Mouse (Mus musculus) left cerebral cortex, adult 18-20 months (tissue): ENCODE measurements around the gene Tbx1. TPM values are rescaled to one million over a fixed set of nuclear protein-coding genes. Genes with fewer than 3 reads are reported as not detected.

Experiments
- DNase-seq, 2 experiments: peaks; one replicate each; pipeline ENCODE4 v3.0.0; 2021 to 2022; ENCODE audit warnings: low spot score in 2 of 2, mixed read lengths in 1 of 2
- long read RNA-seq, 2 experiments: library from polyadenylated mRNA; stranded (forward); transcript quantifications; one replicate each; pipeline ENCODE4 v2.0.0; 2021
- total RNA-seq, 2 experiments: library from RNA; stranded (reverse); gene quantifications; 2 replicates each; pipeline ENCODE4 v1.2.3; 2021

The Tbx1 gene
- total RNA-seq = 1 to 10 TPM; 1.3 TPM
- long read RNA-seq, experiment 1, partial matches to known transcripts = 2 of 5 reads
- long read RNA-seq, experiment 1, other reads (novel, unspliced or antisense) = 1 of 5 reads
- long read RNA-seq, experiment 2, partial matches to known transcripts = 2 of 4 reads
- long read RNA-seq, experiment 2, other reads (novel, unspliced or antisense) = 1 of 4 reads

DNA sequence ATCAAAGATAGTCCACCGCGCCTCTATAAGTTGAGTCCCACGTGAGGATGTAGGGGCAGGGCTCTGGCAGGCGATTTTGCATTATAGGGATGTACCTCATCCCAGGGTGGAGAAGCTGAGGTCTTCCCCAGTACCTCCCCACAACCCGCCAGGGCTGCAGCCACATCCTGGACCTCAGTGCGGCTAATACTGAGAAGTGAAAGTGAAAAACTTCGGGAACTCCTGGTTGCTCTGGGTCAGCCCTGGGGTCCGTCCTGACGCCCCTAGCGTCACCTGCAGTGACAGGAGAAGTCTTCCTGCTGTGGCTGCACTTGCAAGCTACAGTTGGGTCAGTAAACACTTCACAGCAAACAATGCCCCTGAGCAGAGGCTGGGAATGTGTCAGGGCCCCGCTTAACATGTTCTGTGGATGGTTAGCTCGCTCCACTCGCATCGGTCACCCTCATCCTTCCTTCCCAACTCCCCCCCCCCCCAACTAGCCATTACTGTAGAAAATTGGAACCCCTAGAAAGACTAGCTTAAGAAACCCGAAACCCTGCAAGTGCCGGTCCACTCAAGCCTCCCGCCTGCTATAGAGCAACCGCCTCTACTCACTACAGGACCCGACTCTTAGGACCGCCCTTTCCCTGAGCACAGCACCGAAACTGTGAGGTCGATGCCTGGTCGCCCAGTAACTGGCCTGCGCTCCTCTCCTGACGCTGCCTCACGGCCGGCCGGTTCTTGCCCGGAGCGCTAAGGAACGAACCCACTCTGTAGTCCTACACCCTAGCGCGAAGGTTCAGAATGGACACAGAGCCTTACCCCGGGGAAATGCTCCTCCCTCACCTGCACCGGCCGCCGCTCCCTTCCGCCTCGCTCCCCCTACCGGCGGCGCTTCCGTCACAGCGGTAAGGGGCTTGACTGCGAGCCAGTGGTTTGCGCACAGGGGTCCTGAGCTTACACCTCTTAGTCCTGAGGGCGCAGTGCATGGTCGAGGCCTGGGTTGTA lies at the start of gene Tbx1:
Tbx1 (minus strand) TSS at position 868 of the 987 bp plus-strand sequence.
- DNase-seq = no peak

DNA sequence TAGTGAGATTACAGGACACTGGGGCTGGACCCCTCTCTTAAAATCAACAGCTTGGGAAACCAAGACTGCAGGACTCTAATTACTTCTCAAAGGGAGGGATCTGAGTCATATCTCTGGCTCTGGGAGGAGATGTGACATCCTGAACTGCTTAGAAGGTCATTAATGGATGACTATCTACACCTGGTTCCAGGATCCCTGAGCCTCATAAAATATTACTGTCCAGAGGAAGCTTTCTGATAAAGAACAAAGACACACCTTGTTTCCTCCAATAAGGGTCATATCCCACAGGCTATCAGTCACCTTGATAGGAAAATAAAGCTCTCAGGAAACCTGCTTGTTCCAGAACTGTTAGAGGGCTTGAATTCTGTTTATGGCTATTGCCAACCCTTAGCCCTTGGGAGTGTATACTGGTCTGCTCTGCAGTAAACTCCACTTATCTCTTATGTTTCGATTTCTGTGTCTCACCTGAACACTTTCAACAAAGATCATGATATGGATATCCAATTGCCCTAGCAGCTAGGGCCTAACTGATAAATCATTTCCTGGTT lies 49.0 kb upstream of the Tbx1 start:
- DNase-seq = no peak

DNA sequence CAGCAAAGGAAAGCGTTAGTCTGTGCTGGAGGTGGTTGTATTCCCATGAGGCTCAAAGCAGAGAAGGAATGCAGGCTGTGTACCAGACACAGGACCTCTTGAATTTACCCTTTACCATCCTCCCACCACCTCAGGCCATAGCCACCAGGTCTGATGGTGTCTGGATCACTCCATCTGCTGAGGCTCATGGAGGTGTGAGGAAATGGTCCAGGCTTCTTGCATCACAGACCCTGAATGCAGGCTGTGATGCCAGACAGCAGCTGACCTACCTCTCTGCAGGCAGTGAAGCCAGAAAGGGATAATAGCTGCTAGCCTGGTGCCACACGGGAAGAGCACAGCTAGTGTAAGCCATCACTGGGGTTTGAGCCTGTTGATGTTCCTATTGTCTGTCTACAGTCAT lies 47.9 kb upstream of the Tbx1 start:
- no peak for DNase-seq

DNA sequence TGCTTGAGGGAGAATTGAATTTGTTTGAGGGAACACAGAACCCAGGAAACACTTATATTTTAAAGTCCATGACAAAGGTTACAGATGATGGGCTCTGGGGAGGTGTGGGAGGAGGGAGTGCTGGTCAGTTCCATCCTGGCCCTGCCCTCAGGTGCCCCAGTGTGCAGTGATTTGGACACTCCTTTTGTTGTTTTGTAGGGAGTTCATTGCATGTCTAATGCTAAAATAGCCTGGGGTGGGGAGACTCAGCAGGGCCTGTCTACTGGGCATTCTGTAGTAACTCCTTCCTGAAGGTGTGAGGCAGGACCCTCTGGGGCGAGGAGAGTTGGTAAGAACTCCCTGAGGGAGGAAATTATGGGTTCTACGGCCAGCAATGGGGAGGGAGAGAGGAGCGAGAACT lies 46.3 kb upstream of the Tbx1 start:
- DNase-seq = no peak

DNA sequence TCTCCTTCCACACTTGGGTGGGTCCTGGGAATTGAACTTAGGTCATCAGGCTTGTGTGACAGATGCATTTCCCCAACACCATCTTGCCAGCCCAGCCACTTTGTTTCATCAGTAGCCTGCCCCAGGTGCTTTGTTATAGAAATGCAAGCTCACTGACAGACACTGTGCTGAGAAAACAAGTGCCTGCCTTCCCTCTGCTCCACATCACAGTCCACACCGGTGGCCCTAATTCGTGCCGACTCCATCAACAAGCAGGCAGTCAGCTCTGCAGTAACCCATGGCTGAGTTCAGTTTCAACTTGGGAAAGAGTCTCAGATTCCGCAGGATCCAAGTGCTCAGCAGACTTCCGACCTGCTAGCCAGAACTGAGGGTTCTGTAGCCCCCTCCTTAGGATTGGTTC lies 45.9 kb upstream of the Tbx1 start:
- no peak for DNase-seq

DNA sequence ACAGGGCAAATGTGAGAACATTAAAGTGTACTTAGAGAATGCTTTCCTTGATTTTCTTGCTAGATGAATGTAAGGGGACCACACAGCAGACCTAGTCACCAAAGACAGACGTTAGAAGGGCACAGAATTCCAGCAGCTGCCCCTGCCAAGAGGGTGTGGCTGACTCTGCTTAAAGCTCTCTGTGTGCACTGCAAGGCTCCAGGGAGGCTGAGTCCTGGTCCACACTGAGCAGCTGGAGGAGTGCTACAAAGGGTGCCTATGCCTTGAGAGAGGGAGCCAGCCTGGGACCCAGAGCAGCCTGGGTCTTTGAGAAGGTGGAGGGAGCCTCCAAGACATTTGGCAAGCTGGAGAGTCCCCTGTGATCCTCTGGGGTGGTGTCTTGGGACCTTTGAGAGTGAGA lies 42.9 kb upstream of the Tbx1 start:
- DNase-seq = no peak

DNA sequence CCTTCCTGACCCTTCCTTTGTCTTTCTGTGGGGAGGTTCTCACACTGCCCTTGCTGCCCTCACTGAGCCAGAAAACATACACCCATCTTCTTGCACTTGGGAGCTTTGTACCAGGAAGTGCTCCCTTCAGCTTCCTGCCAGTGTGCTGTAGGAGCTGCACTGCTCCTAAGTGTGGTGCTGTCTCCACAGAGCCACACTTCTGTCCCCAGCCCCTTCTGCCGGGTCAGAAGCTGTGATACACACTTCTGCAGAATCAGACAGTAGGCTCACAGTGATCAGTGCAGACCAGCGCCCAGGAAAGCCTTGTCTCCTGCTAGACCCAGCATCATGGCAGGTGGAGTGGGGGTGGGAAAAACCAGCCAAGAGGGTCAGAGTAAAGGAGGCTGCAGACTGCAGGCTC lies 42.3 kb upstream of the Tbx1 start:
- no peak for DNase-seq

DNA sequence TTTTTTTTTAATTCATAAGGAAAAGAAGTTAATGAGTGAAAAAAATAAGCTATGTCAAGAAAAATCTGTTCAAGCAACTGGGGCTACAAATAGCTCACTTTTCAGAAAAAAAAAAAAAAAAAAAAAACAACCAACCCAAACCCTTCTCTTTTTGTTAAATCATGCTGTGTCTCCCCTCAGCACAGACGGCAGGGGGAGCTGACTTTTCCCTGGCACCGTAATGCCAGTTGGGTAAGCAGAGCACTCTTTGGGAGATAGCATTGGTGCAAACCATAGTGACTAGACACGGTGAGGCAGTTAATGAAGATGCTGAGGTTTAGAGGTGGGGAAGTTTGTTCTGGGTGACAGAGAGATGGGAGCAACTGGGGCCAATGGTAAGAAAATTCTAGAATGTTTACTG lies 41.6 kb upstream of the Tbx1 start:
- no peak for DNase-seq

DNA sequence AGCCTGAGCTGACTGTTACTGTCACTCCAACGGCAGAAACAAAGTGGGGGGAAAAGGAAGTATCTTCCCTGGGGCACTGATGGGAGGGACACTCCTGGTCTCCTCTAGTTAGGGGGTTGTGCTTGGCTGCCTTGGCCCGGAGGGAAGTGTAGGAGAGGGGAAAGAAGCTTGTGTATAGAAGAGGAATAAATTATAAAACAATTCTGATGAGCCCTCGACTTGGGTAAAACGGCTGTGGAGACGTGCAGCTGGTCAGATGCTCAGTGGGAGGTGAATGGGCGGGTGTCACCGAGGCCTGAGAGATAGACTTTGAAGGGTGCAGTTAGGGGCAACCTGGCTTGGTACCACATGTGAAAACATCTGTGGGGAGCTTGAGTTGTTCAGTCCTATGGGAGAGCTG lies 40.7 kb upstream of the Tbx1 start:
- no peak for DNase-seq

DNA sequence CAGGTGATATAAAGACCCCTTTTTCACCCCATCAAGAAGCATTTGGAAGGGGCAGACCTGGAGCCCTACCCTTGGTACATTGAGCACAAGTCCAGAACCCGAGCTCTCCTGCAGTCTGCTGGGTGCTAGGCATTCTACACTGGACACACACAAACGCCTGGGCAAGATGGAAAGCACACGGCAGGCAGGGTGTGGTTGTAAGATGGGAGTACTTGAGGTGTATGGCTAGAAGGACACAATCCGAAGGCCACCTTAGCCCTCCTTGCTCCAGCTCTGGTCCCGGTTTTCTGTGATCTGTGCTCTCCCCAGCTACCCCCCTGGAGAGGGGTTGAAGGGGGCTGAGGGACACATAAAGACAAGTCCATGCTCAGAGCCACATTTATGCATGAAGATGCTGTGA lies 39.8 kb upstream of the Tbx1 start:
- DNase-seq = no peak

DNA sequence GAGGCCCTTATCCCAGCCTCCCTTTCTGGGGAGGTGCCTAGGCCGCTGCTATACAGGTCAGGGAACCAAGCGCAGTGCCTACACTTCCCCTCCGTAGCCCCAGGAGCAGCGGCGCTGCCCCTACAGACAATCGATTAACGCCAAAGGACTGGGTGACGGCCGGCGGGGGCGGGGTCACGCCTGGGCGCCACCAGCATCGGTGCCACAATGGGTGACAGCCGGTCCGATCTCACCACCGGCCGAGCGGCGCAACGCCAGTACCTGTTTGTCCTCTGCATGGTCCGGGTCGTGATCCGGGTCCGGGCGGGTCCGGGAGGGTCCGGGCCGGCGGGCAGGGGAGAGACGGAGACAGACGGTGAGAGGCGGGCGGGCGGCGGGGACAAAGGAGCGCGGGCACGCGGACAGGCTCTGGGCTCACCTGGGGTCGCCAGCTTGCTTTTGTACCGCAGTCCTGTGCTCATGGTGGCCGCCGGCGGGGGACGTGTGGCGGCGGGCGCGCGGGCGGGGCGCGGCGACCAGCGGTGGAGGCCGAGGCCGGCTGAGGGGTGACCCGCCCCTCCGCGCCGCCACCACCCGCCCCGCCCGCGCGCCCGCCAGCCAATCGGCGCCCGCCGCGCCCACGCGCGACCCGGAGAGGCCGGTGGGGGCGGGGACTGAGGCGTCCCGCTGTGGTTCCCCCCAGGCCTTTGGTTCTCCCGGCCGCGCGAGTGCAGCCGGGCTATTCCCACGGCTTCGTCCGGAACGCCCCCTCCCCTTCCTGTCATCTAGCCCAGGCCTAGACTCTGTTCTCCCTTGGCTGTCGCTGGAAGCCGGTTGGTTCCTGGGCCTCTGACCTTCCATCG lies 39.1 kb upstream of the Tbx1 start, which contains the start of gene Sept5:
Sept5 (minus strand) TSS at position 565 of the 842 bp plus-strand sequence.
- DNase-seq = peak; percentile 70 to 82

DNA sequence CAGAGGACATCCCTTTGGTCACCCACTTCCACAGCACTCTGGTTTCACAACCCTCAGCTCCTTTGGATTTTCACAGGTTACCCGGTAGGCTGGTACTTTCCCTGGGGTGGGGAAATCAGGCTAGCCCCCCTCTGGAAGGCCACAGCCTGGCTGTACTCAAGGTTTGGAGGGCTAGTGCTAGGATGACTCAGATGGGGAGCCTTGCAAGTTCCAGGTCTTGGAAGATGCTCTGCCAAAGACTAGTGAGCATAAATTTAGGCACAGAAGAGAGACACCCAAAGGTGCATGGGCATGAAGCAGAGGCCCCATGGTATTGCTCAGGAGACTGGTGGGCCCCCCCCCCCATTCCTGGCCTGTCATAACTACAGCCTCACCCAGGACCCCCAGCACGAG lies 38.5 kb upstream of the Tbx1 start:
- no peak for DNase-seq

DNA sequence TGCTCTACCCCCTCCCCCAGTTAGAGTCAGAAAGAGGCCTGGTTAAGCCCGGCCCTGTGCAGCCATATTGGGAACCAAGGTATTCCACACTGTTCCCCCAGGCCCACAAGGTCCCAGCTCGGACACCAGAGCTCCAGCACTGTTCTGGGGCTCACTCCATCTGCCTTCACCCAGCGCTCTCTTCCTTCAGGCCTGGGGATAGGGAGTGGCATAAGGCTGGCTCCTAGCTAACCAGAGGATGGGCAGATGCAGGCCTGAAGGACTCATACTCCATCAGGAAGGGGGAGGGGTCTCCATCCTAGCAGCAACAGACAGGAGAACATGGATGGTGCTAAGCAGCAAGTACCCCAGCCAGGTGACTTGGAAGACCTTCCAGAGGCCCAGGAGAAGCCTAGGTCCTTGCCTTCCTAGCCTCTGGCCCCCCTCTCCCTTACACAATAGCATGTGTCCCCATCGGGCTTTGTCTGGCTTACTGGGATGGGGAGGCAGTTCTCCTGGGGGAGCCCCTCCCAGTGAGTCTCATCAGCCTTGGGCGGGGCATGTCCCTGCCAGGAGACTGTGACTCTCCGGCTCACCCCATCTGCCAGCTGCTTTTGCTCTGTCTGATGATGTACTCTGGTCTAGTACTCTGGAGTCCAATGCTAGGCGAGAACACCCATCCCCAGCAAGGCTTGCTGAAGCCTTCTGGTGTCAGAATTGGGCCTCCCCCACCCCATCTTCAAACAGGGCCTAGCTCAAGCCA lies 37.9 kb upstream of the Tbx1 start:
- peak in 1 of 2 experiments; percentile 60 for DNase-seq

DNA sequence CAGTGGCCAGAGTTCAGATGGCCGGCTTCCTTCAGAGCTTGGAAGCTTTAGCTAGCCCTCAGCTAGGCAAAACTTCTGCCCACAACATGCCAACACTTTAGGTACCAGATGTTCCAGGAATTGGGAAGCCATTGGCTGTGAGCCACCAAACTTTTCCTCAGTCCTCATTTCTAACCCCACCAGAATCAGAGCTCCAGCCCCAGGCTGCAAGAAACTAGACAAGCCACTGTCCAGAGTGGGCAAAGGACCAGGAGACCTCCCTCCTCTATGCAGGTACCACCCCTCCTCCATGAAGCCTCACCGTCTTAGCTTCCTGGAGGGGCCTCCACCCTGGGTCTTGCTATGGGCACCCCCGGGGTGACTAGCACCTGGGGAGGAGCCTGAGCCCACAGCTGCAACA lies 36.7 kb upstream of the Tbx1 start:
- no peak for DNase-seq

DNA sequence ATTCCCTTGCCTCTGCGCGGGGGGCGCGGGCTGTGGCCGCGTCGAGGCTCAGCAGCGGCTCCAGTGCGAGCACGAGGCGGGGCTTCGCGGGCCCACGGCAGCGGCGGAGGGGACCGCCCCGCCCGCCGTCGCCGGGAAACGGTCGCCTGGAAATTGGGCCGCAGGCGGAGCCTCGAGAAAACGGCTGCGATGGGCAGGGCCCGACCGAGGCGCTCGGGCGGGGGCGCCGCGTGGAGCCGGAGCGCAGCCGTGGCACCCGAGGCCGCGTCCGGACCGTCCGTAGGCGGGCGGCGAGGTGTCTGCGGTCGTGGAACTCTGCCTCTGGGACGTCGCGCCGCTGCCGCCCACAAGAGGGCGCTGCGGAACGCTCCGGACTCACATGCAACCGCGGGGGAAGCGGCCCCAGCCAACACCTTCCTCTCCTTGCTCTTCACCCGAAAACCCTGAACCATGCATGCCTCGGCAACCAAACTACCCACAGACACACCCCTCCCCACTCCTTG lies 36.0 kb upstream of the Tbx1 start, which contains the start of gene Gm49601:
Gm49601 (minus strand) TSS at position 52 of the 503 bp plus-strand sequence.
- DNase-seq = peak; percentile 79 to 90

DNA sequence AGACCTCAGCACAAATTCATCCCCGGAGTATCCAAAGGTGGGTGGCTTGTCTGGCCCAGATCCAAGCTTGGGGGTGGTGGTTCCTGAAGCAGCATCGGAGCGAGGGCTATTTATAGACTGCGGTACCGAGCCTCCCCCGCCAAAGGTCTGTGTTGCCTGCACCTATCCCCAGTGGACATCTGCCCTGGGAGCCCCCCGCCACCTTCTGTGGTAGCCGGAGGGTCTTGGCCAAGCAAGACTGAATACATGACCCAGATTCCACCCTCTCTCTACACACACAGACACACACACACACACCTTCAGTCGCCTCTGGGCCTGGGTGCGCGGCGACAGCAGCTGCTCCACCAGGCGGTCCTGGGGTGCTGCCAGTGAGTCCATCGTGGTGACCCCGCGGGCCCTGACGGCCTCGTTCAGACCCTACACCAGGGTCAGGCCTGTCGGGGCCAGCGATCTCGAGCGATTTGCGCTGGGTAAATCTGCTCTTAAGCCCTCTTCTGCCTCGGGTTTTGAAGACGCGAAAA lies 35.4 kb upstream of the Tbx1 start:
- DNase-seq = peak; percentile 84 to 85

DNA sequence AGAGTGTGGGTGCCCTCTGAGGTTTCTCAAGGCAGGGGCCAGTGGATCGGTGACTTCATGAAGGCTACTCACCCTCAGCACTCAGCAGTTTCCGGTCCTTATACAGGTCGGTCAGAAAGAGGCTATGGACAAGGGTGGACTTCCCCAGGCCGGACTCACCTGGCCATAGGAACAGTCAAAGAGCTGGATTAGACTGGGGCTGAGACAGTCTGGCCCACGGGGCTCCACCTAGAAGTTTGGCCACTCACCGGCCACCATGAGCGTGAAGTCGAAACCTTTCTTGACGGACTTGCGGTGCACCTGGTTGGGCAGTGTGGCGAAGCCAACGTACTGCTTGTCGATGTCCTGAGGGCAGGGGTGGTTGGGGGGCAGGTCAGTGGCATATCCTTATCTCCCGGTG lies 34.6 kb upstream of the Tbx1 start:
- DNase-seq = no peak

DNA sequence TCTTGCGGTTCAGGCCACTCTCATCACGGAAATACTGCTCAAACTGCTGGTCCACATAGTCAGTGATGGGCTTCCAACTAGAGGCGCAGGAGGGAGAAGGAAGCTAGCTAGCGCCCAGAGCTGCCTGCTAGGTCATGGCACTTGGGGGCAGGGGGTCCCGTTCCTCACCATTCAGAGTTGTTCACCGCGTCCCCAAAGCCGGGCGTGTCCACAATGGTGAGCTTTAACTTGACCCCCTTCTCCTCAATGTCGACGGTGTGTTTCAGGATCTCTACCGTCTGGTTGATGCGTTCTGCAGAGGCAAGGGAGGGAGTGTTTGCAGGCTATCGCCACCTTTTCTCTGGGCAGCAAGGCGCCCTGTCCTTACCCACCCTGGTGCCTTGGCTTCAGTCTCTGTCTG lies 34.2 kb upstream of the Tbx1 start:
- DNase-seq = no peak

DNA sequence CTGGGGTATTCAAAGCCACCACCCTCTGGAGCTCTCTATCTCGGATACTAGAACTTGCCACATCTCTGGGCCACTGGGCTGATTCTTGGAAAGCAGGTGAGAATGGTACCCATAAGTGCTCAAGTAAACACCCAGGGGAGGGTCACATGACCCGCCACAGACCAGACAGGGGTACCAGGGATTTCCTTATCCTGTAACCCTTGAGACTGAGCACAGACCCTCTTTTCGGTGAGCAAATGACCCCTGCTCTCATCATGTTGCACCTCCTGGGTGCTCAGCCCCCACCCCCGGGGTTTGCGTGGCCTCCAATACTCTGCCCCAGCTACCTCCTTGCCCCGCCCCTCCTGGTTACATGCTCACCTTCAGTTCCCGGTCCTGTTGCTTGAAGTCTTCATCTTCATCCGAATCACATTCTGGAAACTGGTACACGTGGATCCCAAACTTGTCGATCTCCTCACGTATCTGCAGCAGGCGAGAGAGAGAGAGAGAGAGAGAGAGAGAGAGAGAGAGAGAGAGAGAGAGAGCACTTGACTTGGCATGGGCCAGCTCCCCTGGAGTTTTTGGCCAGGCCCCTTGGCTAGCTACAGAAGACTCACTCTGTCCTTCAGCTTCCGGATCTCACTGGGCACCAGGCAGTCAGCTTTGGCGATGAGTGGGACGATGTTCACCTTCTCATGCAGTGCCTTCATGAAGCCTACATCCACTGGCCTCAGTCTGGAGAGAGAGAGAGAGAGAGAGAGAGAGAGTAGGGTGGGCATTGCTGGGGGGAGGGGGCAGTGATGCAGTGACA lies 33.5 kb upstream of the Tbx1 start:
- no peak for DNase-seq
